Mouse (Mus musculus) testis, postnatal 10 days (tissue): ENCODE measurements around the gene Impdh2.

Source experiments
- DNase-seq: peaks from one replicate; pipeline ENCODE4 v3.0.0; 2021; ENCODE audit warnings: low spot score

Gene Impdh2

GRCm38 (mm10) chr9:108560227-108560841, at the start of gene Impdh2:
Gene Impdh2 (plus strand): TSS chr9:108560286.
- peak; percentile 97 for DNase-seq

DNA sequence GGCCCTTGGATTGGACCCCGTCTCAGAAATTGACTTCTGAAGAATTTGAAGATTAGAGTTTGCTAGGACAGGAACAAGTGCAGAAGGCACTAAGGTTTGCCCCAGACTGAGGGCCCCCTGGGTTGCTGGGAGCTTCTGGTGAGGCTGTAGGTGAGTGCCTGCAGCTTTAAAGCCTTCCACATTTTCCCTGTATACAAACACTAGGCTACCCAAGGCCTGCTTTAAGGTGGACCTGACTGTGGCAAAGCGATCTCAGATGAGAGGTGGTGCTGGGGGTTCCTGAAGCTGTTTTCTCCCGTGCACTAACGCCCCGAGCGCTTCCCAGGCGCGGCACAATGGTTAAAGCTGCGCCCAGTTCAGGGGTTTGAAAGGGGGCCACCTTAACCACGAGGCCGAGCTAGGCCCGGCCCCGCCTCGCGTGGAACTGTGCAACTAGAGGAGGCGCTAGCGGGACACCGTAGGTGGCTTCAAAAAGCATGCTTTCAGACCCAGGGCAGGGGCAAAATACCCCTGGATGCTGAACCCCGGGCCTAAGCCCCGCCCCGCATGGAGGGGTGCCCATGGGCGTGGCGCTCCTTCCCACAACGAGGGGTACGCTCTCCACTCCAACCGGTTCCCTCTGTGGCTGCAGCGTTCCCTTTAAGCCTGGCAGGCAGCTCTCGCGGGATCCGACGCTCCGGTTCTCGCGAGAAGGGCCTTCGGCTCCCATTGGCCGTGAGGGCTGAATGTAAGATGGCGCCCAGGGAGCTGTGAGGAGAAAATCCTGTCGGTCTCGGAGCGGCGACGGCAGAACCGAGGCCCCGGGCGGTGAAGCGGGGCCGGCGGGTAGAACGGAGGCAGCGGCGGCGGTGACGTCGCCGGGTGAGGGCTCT, 43.5 kb upstream of the Impdh2 start, which contains the start of gene Qrich1:
Gene Qrich1, plus strand, starts transcription at position 427 of the 872 bp plus-strand sequence.
- DNase-seq = peak; percentile 94

GRCm38 (mm10) chr9:108517253-108517930, 42.7 kb upstream of the Impdh2 start:
- peak; percentile 93 for DNase-seq

GRCm38 (mm10) chr9:108517931-108518332, 42.2 kb upstream of the Impdh2 start:
- no peak for DNase-seq

DNA sequence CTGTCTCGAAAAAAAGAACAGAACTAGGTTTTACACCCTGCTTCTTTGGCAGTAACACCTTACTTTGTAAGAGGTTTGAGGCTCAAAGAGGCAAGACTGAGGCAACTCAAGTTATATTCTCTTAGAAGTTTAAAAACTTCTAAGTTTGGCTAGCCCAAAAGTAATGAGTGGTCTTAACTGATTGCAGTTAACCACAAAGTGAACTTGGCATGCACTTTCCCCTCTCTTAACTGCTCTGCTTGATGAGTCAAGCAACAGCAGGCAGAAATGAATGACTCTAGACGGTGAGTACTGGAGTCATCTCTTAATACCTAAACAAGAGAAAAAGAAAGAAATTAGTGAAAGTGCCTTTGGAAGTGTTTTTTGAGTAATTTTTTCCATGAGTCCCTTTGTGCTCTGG, 38.5 kb upstream of the Impdh2 start:
- DNase-seq = no peak

GRCm38 (mm10) chr9:108523341-108523740, 36.7 kb upstream of the Impdh2 start:
- DNase-seq = no peak

DNA sequence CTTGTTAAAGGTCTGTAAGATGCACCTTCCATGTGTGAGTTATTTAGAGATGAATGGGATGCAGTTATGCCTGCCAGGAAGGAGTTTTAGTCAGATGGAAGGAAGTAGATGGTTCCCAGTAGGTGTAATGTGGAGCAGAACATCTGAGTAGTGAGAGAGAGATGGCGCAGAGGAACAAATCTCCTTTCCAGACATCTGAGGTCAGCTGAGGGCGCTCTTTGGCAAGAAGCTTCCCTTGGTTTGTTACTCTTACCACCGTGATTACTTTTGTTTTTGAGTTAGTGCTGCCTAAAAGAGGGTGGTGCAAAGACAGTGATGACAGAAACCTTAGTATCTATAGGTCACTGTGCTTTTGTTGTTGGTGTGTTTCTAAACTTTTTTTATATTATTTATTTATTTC, 34.7 kb upstream of the Impdh2 start:
- no peak for DNase-seq

- no peak for DNase-seq
Measured at GRCm38 (mm10) chr9:108530954-108531353, 29.1 kb upstream of the Impdh2 start.

DNA sequence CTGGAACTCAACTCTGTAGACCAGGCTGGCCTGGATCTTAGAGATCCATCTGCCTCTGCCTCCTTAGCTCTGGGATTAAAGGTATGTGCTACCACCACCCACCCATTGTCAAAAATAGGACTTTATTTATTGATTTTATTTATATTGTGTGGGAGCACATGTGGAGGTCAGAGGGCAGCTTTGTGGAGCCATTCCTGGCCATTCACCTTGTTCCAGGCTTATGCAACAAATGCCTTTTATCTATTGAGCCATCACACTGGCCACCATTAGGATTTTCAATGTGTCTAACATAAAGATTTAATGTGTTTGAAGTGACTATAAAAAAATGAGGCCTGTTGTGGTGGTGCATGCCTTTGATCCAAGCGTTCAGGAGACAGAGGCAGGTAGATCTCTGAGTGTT, 28.6 kb upstream of the Impdh2 start:
- no peak for DNase-seq

DNA sequence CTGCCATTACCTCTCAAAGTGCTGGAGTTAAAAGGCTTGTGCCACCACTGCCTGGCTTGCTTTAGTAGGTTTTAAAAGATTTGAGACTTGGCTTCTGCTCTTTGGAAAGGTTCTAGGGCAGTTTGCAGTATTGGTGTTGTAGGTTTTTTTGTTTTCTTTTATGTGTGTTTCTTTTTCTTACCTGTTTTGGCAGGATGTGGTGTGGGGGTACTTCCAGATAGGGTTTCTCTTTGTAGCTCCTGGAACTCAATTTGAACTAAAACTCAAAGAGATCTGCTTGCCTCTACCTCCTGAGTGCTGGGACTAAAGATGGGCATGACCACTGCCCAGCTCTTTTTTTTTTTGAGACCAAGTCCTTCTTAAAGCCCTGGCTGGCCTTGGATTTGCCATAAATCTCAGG, 19.2 kb upstream of the Impdh2 start:
- no peak for DNase-seq

GRCm38 (mm10) chr9:108545986-108546385, 14.1 kb upstream of the Impdh2 start:
- no peak for DNase-seq

GRCm38 (mm10) chr9:108546875-108547274, 13.2 kb upstream of the Impdh2 start:
- no peak for DNase-seq

DNA sequence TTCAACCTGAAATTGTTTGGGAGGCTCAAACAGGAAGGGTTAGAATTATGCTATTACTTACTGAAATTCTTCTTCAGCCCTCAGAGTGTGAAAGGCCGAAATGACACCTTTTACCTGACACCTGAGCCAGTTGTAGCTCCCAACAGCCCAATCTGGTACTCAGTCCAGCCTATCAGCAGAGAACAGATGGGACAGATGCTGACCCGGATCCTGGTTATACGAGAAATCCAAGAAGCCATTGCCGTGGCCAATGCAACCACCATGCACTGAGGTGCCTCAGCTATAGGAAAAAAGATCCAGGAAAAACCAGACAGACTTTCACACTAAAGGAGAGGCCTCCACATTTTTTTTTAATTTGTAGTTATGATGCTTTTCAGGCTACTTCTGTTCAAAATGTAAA, 917 bp upstream of the Impdh2 start:
- no peak for DNase-seq

GRCm38 (mm10) chr9:108563671-108564070, 3.6 kb downstream of the Impdh2 start:
- no peak for DNase-seq

DNA sequence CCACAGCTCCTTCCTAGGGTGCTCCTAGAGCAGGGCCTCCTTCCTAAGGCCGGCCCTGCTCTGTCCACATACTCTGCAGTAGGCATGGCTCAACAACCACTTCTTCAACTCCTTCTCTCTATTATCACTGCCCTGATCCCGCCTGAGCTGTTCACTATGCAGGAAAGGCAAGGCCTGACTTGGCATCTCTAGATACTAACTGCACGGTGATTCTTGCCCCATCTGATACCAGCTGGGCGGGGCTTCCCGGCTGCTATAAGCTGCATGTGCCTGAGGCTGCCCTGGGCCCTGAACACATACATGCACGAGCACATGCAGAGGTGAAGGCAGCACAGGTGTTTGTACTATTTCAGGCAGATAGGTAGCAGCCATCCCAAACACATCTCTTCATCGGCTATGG, 4.0 kb downstream of the Impdh2 start:
- no peak for DNase-seq

- no peak for DNase-seq
Measured at GRCm38 (mm10) chr9:108565881-108566814, 6.1 kb downstream of the Impdh2 start.

GRCm38 (mm10) chr9:108566815-108567776, 7.0 kb downstream of the Impdh2 start, which contains the start of gene Ndufaf3:
Gene Ndufaf3 (minus strand): TSS chr9:108567434.
- peak; percentile 97 for DNase-seq

DNA sequence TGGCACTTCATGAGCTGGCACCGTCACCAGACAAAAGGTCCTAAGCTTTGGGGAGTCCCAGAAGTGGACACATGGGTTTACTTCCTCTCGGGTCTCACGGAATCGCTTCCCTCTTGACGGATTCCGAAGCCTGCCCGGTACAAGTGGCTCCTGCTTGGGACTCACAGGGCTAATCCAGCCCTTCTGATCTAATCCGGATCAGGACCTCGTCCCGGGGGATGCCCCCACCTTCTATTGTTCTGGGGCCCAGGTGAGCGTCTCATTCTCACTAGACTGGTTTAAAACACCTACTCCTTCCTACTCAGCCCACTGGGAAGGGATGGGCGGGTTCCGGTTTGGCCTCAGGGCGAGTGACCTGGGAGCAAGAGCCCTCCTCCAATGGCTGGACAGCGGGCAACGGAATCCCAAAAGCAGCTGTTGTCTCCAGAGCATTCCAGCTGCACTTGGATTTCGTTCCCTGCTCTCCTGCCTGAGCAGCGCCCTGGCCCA, 7.9 kb downstream of the Impdh2 start:
- DNase-seq = no peak

DNA sequence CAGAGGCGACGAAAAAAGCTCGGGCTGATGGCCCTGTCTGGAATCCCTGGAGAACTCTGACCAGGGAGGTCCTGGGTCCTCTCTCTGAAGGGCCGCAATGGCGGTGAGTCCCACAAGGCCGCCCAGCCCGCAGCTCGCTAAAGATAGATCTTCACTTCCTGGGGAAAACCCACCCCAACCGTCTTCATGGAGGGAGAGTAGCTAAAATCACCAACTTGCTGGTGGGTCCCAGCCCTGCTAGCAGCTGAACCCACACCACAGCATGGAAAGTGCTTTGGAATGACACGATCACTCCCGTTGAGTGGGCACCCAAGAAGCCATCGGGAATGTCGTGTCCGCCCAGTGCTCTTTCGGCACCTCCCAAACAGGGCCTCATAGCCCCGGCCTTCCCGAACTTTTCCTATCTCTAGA, 8.4 kb downstream of the Impdh2 start:
- no peak for DNase-seq
